Mouse (Mus musculus): ENCODE measurements around the gene Smn1. TPM values are rescaled to one million over a fixed set of nuclear protein-coding genes. Genes with fewer than 3 reads are reported as not detected.

Gene Smn1
- total RNA-seq, 1 experiment from 2014 or later = 46.9 TPM

Other genes with a start within 250 kb of the Smn1 start
- gene Cartpt, start 223.8 kb upstream of the Smn1 start, total RNA-seq (2017) = not detected in 3 replicates
- gene Mccc2, start 109.2 kb upstream of the Smn1 start, total RNA-seq (2017) = 20.6 to 46.9 TPM (median 27.7 TPM) in 3 replicates
- gene Bdp1, start 20.8 kb upstream of the Smn1 start, total RNA-seq (2017) = 51.2 to 111 TPM (median 57.1 TPM) in 3 replicates
- gene Serf1, start 16.8 kb upstream of the Smn1 start, total RNA-seq (2017) = 2.4 TPM in 1 of 3 replicates, not detected in the others
- 90.1 to 116 TPM (median 91.1 TPM) in 3 replicates for gene Naip2, start 77.2 kb downstream of the Smn1 start, total RNA-seq (2017)
- 103 to 115 TPM (median 107 TPM) in 3 replicates for gene Naip5, start 121.5 kb downstream of the Smn1 start, total RNA-seq (2017)
- gene Naip6, start 192.8 kb downstream of the Smn1 start, total RNA-seq (2017) = 73.6 to 76.8 TPM (median 74.1 TPM) in 3 replicates

Measured in monocyte, adult 5-6 weeks (primary cell).